Mouse (Mus musculus) gonadal fat pad, adult 2 months (tissue): ENCODE measurements around the gene Cemip. TPM values are rescaled to one million over a fixed set of nuclear protein-coding genes. Genes with fewer than 3 reads are reported as not detected.
"Not testable (repeated sequence)": the region's sequence is repeated elsewhere in the genome, so short reads cannot be mapped to it uniquely, and the experiment has no call there.

Experiments
- DNase-seq: peaks from one replicate; pipeline ENCODE4 v3.0.0-alpha.2; 2012; ENCODE audit warnings: low read depth
- polyA plus RNA-seq: library from polyadenylated mRNA; depleted of rRNA; stranded (reverse); fragments of >200 nt; gene quantifications from 2 replicates; pipeline ENCODE4 v1.2.3, GENCODE M21; 2012; rRNA removed

The Cemip gene
- polyA plus RNA-seq, 1 experiment = 1.4 TPM

GRCm38 (mm10) chr7:83892333-83892669 lies 194.0 kb downstream of the Cemip start:
- no peak for DNase-seq

GRCm38 (mm10) chr7:83891433-83892332 lies 194.6 kb downstream of the Cemip start:
- DNase-seq = peak; percentile 97

- DNase-seq = not testable (repeated sequence)
Measured at GRCm38 (mm10) chr7:83889946-83890345, 196.4 kb downstream of the Cemip start.

GRCm38 (mm10) chr7:83889383-83889782 lies 196.9 kb downstream of the Cemip start:
- no peak for DNase-seq

GRCm38 (mm10) chr7:83886366-83887129 lies 199.8 kb downstream of the Cemip start:
- DNase-seq = no peak

- no peak for DNase-seq
Measured at GRCm38 (mm10) chr7:83885835-83886234, 200.5 kb downstream of the Cemip start.

GRCm38 (mm10) chr7:83884921-83885532 lies 201.3 kb downstream of the Cemip start:
- DNase-seq = no peak

- no peak for DNase-seq
Measured at GRCm38 (mm10) chr7:83884021-83884658, 202.2 kb downstream of the Cemip start, which contains the start of the genes Tlnrd1 and Mesd. Gene Tlnrd1, minus strand, starts transcription at chr7:83884305. Gene Mesd, plus strand, starts transcription at chr7:83884466.

- DNase-seq = no peak
Measured at GRCm38 (mm10) chr7:83883276-83884020, 202.9 kb downstream of the Cemip start.

Other genes starting within 250 kb of the Cemip start
- gene Tlnrd1, start 202.2 kb downstream of the Cemip start, polyA plus RNA-seq = 17.3 and 20.4 TPM in 2 replicates
- 16.5 and 20.2 TPM in 2 replicates for gene Mesd, start 202.0 kb downstream of the Cemip start, polyA plus RNA-seq
- 35.4 and 42.2 TPM in 2 replicates for gene Abhd17c, start 65.4 kb upstream of the Cemip start, polyA plus RNA-seq